Mouse (Mus musculus) lung, postnatal 10 days (tissue): ENCODE results near the gene Ppp1cb.

ENCODE experiments used
- DNase-seq: peaks from one replicate; pipeline ENCODE4 v3.0.0; 2021

Gene Ppp1cb

DNA sequence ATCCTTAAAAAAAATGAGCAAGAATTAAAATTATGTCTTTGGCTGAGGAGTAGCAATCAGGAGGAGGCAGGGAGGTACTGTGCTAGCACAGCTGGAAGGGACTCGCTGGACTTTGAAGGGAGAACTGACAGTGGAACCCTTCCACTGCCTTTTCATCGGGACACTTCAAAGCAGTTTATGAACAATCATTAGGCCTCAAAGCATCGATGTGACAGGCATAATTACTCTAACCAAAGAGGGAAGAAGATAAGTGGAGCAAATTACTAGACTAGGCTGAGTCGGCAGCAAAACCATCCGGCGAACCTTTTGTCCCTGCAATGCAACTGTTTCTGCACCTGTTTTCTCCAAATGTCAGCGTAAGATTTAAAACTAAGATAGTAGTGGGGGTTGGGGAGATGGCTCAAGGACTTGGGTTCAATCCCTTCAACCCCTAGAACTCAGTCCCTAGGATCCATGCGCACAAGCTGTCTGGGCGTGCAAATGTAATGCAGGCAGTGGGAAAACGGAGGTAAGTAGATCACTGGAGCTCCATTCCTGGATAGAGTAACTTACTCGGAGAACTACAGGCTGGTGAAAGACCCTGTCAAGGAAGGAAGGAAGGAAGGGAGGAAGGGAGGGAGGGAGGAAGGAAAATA lies 13.2 kb upstream of the Ppp1cb start:
- no peak for DNase-seq

DNA sequence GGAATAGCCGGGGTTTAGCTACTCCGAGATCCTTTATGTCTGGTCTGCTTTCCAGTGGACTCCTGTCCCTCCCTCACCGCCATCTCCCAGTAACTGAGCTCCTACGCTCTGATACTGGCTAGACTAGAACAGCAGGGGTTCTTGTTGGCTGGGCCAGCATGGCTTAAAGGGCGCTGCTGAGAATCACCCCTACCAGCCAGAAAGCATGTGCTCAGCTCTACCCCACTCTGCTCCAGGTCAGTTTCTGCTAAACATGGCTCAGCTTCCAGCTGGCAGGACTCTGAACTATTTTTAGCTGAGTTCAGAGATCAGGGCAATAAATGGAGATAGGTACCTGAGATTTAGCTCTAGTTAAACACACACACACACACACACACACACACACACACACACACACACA lies 12.2 kb upstream of the Ppp1cb start:
- DNase-seq = no peak

DNA sequence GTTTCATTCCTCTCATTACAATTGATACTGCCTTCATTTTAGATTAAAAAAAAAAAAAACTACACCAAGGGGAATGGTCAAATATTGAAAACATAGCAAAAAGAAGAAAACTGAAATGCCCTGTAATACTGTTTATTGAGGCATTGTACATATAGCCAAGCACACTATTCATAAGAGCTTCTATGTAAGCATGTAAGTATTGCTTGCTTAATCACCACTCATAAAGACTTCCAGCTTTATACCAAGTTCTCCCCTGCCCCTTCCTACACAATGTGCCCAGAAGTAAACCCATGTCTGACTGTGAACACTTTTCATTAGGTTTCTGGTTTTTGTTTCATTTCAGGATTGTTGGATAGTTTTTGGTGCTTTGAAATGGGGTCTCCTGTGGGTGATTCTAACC lies 11.8 kb upstream of the Ppp1cb start:
- DNase-seq = no peak

DNA sequence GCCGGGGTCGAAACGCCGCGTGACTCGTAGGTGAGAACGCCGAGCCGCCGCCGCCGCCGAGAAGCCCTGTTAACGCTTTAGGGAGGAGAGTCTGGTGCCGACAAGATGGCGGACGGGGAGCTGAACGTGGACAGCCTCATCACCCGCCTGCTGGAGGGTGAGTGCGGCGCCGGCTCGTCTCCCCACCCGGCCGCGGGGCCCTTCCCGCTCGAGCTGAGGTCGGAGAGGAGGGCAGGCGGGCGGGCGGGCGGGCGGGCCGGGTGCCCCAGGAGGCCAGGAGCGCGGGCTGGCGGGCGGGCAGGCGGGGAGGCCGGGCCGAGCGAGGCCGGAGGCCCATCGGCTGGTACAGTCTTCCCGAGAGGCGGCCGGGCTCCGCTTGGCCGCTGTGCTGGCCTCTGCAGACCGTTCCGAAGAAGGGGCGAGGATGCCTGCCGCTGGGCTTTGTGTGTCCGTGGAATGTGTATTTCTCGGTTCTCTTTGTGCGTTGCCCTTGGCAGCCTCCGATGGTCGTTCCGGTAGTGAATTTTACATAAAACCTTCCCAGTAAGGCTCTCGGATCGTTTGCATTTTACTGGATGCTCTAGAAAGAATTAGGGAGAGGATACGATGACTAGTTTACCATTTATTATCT lies 723 bp downstream of the Ppp1cb start:
- DNase-seq = no peak

DNA sequence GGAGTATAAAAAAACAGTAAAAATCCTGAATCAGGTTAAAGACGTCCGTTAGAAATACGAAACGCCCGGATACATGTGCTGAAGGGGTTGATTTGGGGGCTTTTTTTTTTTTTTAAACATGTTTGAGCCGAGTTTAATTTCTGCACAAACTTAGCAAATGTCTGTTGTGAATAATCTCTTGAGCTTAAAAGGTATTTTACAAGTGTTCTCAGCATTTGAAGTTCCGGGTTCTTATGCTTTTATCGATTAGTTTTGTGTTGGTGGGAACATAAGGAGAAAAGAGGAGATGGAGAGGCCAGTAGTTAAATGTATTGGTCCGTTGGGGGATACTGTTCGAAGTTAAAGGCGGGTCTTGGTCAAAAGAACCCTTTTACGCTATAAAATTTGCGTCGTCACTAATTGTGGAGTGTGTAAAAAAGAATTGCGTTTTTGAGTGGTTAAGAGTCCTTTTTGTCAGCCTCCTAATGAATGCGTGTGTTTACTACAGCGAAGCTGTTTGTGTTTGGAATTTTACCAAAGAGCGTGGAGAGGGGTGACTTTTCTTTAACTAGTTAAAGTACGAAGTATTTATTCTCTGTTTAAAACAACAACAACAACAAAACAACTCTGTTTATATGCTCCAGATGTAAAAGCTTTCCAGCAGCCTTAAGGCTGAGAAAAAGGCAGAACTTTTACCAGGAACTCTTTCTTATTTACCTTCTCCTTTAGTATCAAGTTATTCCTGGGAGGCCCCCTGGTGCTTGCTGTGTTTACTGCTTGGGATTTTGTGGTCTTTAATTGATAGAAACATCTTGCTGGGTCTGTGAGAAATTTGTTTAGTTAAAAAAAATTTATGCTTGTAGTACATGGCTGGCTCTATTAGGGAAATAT lies 1.5 kb downstream of the Ppp1cb start:
- DNase-seq = peak; percentile 79

DNA sequence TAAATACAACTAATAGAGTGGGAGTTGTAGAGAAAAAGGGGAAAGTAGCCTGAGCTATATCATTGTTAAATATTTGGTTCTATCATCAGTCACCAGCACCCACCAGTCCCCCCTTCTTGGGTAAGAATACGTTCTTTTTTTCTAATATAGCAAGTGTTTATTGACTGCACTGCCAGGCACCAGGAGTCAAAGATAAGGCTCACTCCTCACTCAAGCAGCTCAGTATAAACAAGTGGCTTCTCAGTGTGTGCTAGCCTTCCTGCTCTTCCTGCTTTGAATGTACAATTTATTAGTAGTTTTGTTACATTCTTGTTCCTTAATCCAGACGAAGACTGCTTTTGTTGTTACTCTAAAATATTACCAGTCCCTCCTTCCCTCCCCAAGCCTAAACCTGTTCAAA lies 2.3 kb downstream of the Ppp1cb start:
- no peak for DNase-seq

DNA sequence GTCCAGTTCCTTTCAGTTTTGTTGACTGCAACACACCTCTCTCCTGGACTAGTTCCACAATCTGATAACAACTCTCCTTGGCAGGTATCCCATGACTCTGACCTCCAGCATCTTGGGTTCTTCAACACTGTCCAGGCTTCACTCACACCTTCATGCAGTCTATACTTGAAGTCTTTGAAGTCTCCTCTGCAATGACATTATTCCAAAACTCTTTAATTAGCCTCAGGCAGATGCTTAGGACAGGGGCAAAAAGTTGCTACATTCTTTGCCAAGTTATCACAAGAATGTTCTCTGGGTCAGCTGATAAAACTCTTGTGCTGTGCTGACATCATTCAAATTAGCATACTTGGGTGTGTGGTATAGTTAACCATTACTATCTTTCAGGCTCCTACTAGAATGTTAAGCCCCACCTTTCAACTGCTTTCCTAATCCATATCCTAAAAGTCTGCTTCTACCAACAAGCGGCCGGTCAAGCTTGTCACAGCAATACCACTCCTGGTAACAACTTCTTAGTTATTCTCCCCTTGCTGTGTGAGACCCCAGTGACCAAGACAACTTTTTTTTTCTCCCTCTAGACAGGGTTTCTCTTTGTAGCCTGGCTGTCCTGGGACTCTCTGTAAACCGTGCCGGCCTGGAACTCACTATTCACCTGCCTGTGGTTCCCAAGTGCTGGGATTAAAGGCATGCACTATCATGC lies 13.8 kb downstream of the Ppp1cb start:
- peak; percentile 57 for DNase-seq

DNA sequence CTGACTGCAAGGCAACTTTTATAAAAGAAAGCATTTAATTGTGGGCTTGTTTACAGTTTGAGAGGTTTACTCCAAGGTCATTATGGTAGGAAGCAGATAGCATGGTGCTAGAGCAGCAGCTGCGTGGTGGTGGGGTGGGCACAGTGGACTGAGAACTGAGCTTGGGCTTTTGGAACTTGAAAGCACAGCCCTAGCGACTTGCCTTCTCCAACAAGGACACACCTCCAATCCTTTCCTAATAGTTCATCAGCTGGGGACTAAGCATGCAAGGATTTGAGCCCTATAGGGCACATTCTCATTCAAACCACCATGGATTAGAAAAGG lies 14.3 kb downstream of the Ppp1cb start:
- DNase-seq = no peak

DNA sequence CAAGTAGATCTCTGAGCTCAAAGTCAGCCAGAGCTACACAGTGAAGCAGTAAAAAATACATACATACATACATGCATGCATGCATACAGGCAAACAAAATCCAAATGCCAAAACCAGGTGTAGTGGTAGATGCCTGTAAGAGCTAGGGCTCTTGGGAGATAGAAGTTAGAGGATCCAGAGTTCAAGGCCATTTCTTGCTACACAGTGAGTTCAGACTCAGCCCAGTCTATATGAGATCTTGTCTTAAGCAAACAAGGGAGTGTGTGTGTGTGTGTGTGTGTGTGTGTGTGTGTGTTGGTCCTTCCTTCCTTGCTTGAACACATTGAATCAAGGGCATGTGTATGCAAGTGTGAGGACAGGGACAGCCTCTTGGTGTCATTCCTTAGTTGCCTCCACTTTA lies 17.9 kb downstream of the Ppp1cb start:
- DNase-seq = no peak

DNA sequence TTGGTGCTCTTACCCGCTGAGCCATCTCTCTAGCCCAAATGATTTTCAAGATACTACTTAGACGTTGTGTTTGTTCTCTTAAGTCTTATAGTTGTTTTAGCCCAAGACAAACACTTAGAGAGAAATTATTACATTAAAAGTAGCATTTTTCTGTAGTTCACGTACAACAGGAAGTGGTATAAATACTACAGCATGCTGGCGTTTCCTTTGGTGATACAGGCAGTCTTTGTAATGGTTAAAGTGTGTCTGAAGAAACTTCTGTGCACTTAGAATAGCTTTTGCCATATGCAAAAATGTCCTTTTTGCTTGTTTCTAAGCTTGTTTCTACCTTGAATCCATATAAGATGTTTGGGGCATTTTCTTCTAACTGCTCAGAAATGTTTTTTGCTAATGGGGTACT lies 20.3 kb downstream of the Ppp1cb start:
- DNase-seq = no peak

DNA sequence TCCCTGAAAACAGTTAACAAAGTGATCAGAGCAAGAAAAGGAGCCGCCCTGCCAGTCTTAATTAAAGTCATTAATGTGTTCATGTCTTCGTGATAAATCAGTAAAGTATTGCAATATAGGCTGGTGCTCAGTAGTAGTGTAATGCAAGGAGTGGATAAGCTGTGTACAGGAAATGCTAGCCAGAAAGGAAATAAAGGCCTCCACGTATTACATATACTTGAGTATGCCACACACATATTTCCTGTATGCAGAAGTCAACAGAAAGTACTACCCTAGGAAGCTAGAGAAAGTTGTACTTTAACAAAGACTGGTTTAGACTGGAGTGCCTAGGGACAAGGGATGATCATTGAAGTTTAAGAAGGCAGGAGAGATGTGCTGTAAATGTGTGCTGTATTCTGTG lies 26.8 kb downstream of the Ppp1cb start:
- DNase-seq = no peak

DNA sequence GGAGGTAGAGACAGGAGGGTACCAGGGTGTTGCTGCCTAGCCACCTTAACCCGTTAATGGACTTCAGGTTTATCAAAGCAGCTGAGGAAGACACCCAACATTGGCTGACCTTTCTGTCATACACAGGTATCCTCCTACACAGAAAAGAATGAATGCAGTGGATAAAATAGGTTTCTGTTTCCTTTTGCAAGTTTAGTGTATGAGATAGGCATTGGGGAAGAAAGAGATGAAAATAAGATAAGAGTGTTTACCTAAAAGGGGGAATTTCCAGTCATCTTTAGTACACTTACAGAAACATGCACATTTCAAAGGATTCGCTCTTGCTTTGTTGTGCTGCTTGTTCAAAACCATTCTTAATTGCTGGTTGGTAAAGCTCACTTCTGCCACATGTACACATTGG lies 29.4 kb downstream of the Ppp1cb start:
- no peak for DNase-seq

DNA sequence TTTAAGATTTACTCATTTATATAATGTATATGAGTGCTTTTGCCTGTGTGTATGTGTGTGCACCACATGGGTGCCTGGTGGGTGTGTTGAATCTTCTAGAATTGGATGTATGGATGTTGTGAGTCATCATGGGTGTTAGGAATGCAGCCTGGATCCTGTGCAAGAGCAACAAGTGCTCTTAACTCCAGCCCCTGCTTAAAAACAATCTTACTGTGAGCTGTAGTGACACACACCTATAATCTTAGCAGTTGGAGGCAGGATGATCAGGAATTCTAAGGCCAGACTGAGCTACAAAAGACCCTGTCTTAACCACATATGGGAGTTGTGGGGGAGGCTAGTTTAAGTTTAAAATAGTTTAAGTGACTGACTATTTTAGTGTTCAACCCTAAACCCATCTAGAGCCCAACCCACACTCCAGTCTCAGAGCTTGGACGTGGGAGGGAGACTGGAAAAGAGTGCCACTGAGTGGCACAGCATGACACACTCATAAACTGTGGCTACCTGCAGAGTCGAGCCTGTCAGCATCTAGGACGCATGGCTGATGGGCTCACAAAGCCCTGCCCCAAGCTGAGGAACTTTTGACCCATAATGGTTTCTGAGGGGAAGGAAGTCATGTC lies 35.5 kb downstream of the Ppp1cb start:
- no peak for DNase-seq

DNA sequence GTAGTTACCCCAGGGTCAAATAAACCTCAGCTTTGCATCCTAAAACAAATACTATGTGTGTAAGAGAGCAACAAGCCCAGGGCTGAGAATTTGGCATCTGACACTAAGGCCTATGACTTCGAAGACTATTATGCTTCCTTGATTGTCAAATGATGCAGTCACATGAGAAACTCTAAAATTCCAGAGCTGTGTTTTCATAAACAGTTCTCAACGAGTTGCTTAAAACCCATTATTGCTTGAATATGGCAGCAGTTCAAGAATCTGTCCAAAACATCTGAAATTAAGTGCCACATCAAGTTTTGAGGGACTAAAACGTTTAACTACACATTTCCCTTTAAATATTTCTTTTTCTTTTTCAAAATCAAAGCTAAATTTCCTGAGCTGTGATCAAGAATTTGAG lies 50.1 kb downstream of the Ppp1cb start:
- DNase-seq = peak; percentile 15

DNA sequence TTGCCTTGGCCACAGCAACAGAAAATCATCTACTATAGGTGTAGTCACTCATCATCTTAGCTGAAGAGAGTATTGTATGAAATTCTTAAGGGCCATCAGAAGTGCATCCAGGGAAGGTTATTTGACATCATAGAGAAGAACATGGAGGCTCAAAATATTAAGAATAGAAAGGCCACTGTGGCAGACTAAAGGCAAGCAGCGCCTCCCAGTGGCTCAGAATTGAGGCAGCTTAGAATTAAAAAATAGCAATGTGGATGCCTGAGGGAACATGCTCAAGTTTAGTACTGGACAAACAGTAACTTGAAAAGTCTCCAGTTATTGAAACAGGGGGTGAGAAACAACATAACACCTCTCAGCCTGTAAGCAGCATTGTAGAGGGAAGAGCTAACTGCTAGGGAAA lies 61.7 kb downstream of the Ppp1cb start:
- peak; percentile 59 for DNase-seq

DNA sequence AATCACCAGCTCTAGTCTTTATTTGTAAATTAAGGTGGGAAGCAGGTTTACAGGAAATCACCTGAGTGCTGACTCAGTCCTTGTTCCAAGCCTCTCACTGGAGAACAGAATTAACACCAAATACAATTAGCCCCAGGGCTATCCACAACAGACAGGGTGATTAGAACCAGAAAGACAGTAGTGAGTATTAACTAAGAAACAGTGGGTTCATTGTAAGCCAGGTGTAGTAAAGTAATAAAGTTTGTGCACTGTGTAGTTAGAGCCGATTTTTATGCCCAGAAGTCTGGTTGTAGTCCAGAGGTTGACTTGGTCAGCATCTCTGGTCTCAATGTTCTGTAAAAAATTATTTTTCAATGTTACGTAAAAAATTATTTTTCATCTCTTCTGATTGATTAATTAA lies 90.8 kb downstream of the Ppp1cb start:
- DNase-seq = no peak

DNA sequence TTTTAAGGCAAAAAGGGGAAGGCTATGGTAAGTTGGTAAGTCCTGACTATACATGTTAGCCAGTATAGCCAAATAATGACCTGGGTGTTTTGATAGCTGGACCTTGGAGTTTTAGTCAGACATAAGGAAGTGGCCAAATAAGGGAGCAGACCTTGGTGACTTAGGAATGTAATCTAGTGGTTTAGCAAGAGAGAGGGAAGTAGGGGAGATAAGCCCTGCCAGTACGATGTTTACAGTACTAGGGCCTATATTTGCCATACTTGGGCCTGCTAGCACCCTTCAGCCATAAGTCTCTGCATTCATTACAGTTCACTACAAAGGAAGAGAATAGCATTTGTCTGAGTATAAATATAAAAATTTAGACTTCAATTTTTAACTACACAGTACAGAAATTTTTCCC lies 106.1 kb downstream of the Ppp1cb start:
- DNase-seq = no peak
